Mouse (Mus musculus): ENCODE measurements at regions not wholly inside any gene's neighbourhood (a gene's known extent, or its start where the extent isn't known, plus 50 kb on each side); places are given as distances from the start of the nearest gene placed in this dataset.

- Histone ChIP-seq H3K9me3 (replicated peaks; ENCODE audit: control insufficient read depth, low read length) (no peaks in the 10 kb centered on the region), H3K27me3 (ENCODE audit: control insufficient read depth, insufficient read depth, low read depth, low read length) (no peaks in the 10 kb centered on the region), H3K4me1 (ENCODE audit: control insufficient read depth, low read depth, low read length) (peaks cover 45% of the 10 kb centered on the region), H3K27ac (ENCODE audit: low read length) (peak overlapping the region; percentile 99), H3K9ac (ENCODE audit: low read depth, low read length) (peak overlapping the region; percentile 62), H3K4me2 (ENCODE audit: low read depth, low read length) (peak overlapping the region; percentile 45), H3K4me3 (ENCODE audit: low read depth, low read length) (no peak overlapping the region), H3K36me3 (ENCODE audit: control insufficient read depth, insufficient read depth) (no peaks in the 10 kb centered on the region)
- 20% methylated on average over 9 of the region's 9 CpGs for WGBS (ENCODE audit: insufficient replicate concordance)
- ATAC-seq (ENCODE audit: low read depth), result peak; percentile 94
Measured at GRCm38 (mm10) chr1:184644767-184645598, 87.4 kb downstream of the Hlx start.

GRCm38 (mm10) chr1:184630695-184631475 lies 101.5 kb downstream of the Hlx start:
- H3K9me3 ChIP-seq (replicated peaks; ENCODE audit: control insufficient read depth, low read length), result no peaks in the 10 kb centered on the region
- H3K4me3 ChIP-seq (ENCODE audit: low read depth, low read length), result no peak overlapping the region
- 68% methylated on average over 13 of the region's 13 CpGs for WGBS (ENCODE audit: insufficient replicate concordance)
- no peaks in the 10 kb centered on the region for H3K36me3 ChIP-seq (ENCODE audit: control insufficient read depth, insufficient read depth)
- H3K9ac ChIP-seq (ENCODE audit: low read depth, low read length), result no peak overlapping the region
- ATAC-seq (ENCODE audit: low read depth), result peak; percentile 66
- H3K27ac ChIP-seq (ENCODE audit: low read length), result no peak overlapping the region
- H3K27me3 ChIP-seq (ENCODE audit: control insufficient read depth, insufficient read depth, low read depth, low read length), result no peaks in the 10 kb centered on the region
- peaks cover 33% of the 10 kb centered on the region for H3K4me1 ChIP-seq (ENCODE audit: control insufficient read depth, low read depth, low read length)
- no peak overlapping the region for H3K4me2 ChIP-seq (ENCODE audit: low read depth, low read length)

GRCm38 (mm10) chr1:184629194-184629593 lies 103.2 kb downstream of the Hlx start:
- Histone ChIP-seq H3K27me3 (ENCODE audit: control insufficient read depth, insufficient read depth, low read depth, low read length) (no peaks in the 10 kb centered on the region), H3K9ac (ENCODE audit: low read depth, low read length) (peak overlapping the region; percentile 28; the same call in 1 of the 2 replicates), H3K27ac (ENCODE audit: low read length) (peak overlapping the region; percentile 78), H3K4me2 (ENCODE audit: low read depth, low read length) (peak overlapping the region; percentile 8; the same call in 1 of the 2 replicates), H3K36me3 (ENCODE audit: control insufficient read depth, insufficient read depth) (no peaks in the 10 kb centered on the region), H3K4me3 (ENCODE audit: low read depth, low read length) (no peak overlapping the region), H3K9me3 (replicated peaks; ENCODE audit: control insufficient read depth, low read length) (no peaks in the 10 kb centered on the region), H3K4me1 (ENCODE audit: control insufficient read depth, low read depth, low read length) (peaks cover 33% of the 10 kb centered on the region)
- WGBS (ENCODE audit: insufficient replicate concordance), result 51% methylated on average over 9 of the region's 9 CpGs
- ATAC-seq (ENCODE audit: low read depth), result peak; percentile 82

DNA sequence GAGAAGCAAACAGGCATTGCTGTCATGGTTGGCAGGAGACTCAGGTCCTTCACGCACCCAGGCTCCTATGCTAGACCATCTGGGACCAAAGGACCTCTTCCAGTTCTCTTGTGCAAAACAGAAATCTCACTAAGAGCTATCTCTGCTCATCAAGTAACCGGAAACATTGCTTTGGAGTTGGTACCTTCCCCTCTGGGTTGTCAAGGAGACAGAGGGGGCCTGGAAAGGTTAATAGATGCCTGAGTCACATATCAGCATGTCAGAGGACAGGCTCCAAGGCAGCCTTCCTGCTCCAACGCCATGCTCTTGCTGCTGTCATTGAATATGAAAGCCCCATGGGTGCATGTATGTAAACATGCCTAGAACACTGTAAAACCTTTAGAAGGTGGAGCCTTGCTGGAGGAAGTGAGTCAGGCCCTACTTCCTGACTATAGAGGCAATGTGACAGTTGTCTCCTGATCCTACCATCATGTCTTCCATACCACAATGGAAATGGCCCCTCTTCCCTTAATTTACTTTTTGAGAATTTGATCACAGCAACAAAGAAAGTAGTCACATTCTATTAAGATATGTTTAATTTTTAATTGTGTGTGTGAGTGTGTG lies 103.8 kb downstream of the Hlx start:
- Histone ChIP-seq H3K4me1 (ENCODE audit: control insufficient read depth, low read depth, low read length) (peaks cover 33% of the 10 kb centered on the region), H3K36me3 (ENCODE audit: control insufficient read depth, insufficient read depth) (no peaks in the 10 kb centered on the region), H3K27me3 (ENCODE audit: control insufficient read depth, insufficient read depth, low read depth, low read length) (no peaks in the 10 kb centered on the region), H3K9ac (ENCODE audit: low read depth, low read length) (0 out of 2 replicates have a peak overlapping the region, but pooled peaks have one; percentile 6), H3K4me3 (ENCODE audit: low read depth, low read length) (no peak overlapping the region), H3K4me2 (ENCODE audit: low read depth, low read length) (no peak overlapping the region), H3K27ac (ENCODE audit: low read length) (peak overlapping the region; percentile 60), H3K9me3 (replicated peaks; ENCODE audit: control insufficient read depth, low read length) (no peaks in the 10 kb centered on the region)
- 74% methylated on average over 3 of the region's 3 CpGs for WGBS (ENCODE audit: insufficient replicate concordance)
- ATAC-seq (ENCODE audit: low read depth), result peak; percentile 19; the same call in 1 of the 2 replicates

DNA sequence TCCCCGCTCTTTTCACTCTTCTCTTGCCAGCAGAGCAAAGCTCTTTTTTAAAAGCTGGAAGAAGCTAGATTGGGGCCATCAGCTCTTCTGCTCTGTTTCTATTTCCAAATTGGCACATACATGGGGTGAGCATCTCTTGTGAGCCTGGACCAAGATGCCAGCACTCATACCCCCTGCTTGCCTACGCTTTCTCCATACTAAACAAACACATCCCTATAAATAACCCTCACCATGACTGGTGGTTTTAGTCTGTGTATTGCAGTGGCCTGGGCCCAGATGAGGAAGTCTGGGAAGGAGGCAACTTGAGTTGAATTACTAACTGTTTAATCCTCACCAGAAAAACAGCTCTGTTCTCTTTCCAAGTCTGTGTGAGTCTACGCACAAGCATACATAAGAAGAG lies 110.0 kb downstream of the Hlx start:
- Histone ChIP-seq H3K27me3 (ENCODE audit: control insufficient read depth, insufficient read depth, low read depth, low read length) (no peaks in the 10 kb centered on the region), H3K36me3 (ENCODE audit: control insufficient read depth, insufficient read depth) (no peaks in the 10 kb centered on the region), H3K4me1 (ENCODE audit: control insufficient read depth, low read depth, low read length) (no peaks in the 10 kb centered on the region; the same call in 1 of the 2 replicates), H3K4me2 (ENCODE audit: low read depth, low read length) (no peak overlapping the region), H3K27ac (ENCODE audit: low read length) (no peak overlapping the region), H3K4me3 (ENCODE audit: low read depth, low read length) (no peak overlapping the region), H3K9me3 (replicated peaks; ENCODE audit: control insufficient read depth, low read length) (no peaks in the 10 kb centered on the region), H3K9ac (ENCODE audit: low read depth, low read length) (no peak overlapping the region)
- 64% methylated on average over 3 of the region's 3 CpGs for WGBS (ENCODE audit: insufficient replicate concordance)
- no peak for ATAC-seq (ENCODE audit: low read depth)

DNA sequence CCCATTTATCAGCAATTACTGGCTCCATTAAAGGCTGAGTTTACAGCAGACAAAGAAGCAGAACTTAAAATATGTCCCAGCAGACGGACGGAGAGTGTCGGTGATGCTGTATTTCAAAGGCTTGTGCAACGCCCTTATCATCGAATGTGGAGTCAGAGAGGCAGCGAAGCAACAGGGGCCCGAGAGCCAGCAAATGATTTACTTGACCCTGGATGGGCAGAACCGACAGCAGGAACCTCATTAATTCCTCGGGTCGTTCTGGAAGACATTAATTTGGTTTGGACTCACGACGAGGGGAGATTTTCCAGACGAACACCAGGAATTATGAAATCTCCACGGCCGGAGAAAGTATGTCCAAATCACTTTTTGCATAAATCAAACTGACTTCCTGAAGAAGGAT lies 110.5 kb downstream of the Hlx start:
- WGBS (ENCODE audit: insufficient replicate concordance), result 56% methylated on average over 15 of the region's 15 CpGs
- Histone ChIP-seq H3K4me2 (ENCODE audit: low read depth, low read length) (no peak overlapping the region), H3K27ac (ENCODE audit: low read length) (no peak overlapping the region), H3K36me3 (ENCODE audit: control insufficient read depth, insufficient read depth) (no peaks in the 10 kb centered on the region), H3K9me3 (replicated peaks; ENCODE audit: control insufficient read depth, low read length) (no peaks in the 10 kb centered on the region), H3K4me3 (ENCODE audit: low read depth, low read length) (no peak overlapping the region), H3K9ac (ENCODE audit: low read depth, low read length) (no peak overlapping the region), H3K4me1 (ENCODE audit: control insufficient read depth, low read depth, low read length) (no peaks in the 10 kb centered on the region; the same call in 1 of the 2 replicates), H3K27me3 (ENCODE audit: control insufficient read depth, insufficient read depth, low read depth, low read length) (no peaks in the 10 kb centered on the region)
- no peak for ATAC-seq (ENCODE audit: low read depth)

- Histone ChIP-seq H3K9me3 (replicated peaks; ENCODE audit: control insufficient read depth, low read length) (0 out of 2 replicates have a peak, but pooled peaks cover 3% of the 10 kb centered on the region), H3K4me2 (ENCODE audit: low read depth, low read length) (no peak overlapping the region), H3K4me3 (ENCODE audit: low read depth, low read length) (no peak overlapping the region), H3K9ac (ENCODE audit: low read depth, low read length) (no peak overlapping the region), H3K4me1 (ENCODE audit: control insufficient read depth, low read depth, low read length) (no peaks in the 10 kb centered on the region; the same call in 1 of the 2 replicates), H3K27ac (ENCODE audit: low read length) (no peak overlapping the region), H3K36me3 (ENCODE audit: control insufficient read depth, insufficient read depth) (no peaks in the 10 kb centered on the region), H3K27me3 (ENCODE audit: control insufficient read depth, insufficient read depth, low read depth, low read length) (no peaks in the 10 kb centered on the region)
- WGBS (ENCODE audit: insufficient replicate concordance), result 52% methylated on average over 8 of the region's 8 CpGs
- no peak for ATAC-seq (ENCODE audit: low read depth)
Measured at GRCm38 (mm10) chr1:184617853-184618454, 114.5 kb downstream of the Hlx start.

GRCm38 (mm10) chr1:184615991-184616390 lies 116.4 kb downstream of the Hlx start:
- Histone ChIP-seq H3K36me3 (ENCODE audit: control insufficient read depth, insufficient read depth) (no peaks in the 10 kb centered on the region), H3K27me3 (ENCODE audit: control insufficient read depth, insufficient read depth, low read depth, low read length) (no peaks in the 10 kb centered on the region), H3K9ac (ENCODE audit: low read depth, low read length) (no peak overlapping the region), H3K4me2 (ENCODE audit: low read depth, low read length) (no peak overlapping the region), H3K9me3 (replicated peaks; ENCODE audit: control insufficient read depth, low read length) (0 out of 2 replicates have a peak, but pooled peaks cover 3% of the 10 kb centered on the region), H3K4me3 (ENCODE audit: low read depth, low read length) (no peak overlapping the region), H3K4me1 (ENCODE audit: control insufficient read depth, low read depth, low read length) (no peaks in the 10 kb centered on the region), H3K27ac (ENCODE audit: low read length) (no peak overlapping the region)
- ATAC-seq (ENCODE audit: low read depth), result no peak
- WGBS (ENCODE audit: insufficient replicate concordance), result 32% methylated on average over 3 of the region's 3 CpGs
